Comparison of ENCODE assay signal across 8 mouse cellular contexts in genomic region chr1:175041167-175041817, GRCm38 (mm10).
A peak's percentile ranks its signal among the peaks of the same experiment; 100 is the strongest.
DNase-seq lines count a peak whose midpoint lies in the region; ATAC-seq and TF ChIP-seq lines count a peak whose summit lies in the region.

No protein-coding gene starts in this region.

- no peak for TF ChIP-seq CTCF in thymus, adult 2 months (IDR thresholded peaks at IDR 0.05; ENCODE audit: borderline replicate concordance, control insufficient read depth, extremely low read depth, insufficient read depth, low read length, poor library complexity)
- TF ChIP-seq CTCF in liver, adult 2 months (IDR thresholded peaks at IDR 0.05; ENCODE audit: low read depth, low read length) = peak; percentile 23; the same call in 1 of the 2 replicates

- no peaks in the 10 kb centered on the region for H3K27me3 ChIP-seq in thymus, adult 2 months (ENCODE audit: control insufficient read depth, insufficient read depth, low read length)
- no peaks in the 10 kb centered on the region for H3K27me3 ChIP-seq in forebrain, embryonic 15.5 days
- no peaks in the 10 kb centered on the region for H3K27me3 ChIP-seq in liver, adult 2 months (ENCODE audit: control insufficient read depth, insufficient read depth, low read length)
- H3K27me3 ChIP-seq in neural tube, embryonic 15.5 days (replicated peaks) = no peaks in the 10 kb centered on the region

- H3K9me3 ChIP-seq in forebrain, embryonic 15.5 days = no peaks in the 10 kb centered on the region
- H3K9me3 ChIP-seq in neural tube, embryonic 15.5 days (replicated peaks) = no peaks in the 10 kb centered on the region

- H3K36me3 ChIP-seq in thymus, adult 2 months (ENCODE audit: control insufficient read depth, insufficient read depth, low read length) = no peaks in the 10 kb centered on the region
- H3K36me3 ChIP-seq in forebrain, embryonic 15.5 days = no peaks in the 10 kb centered on the region
- no peaks in the 10 kb centered on the region for H3K36me3 ChIP-seq in liver, adult 2 months (ENCODE audit: control insufficient read depth, insufficient read depth, low read length)
- no peaks in the 10 kb centered on the region for H3K36me3 ChIP-seq in neural tube, embryonic 15.5 days

- 70% methylated on average over 4 of the region's 4 CpGs for WGBS in thymus, adult 2 months
- 66% methylated on average over 4 of the region's 4 CpGs for WGBS in forebrain, embryonic 15.5 days
- 21% methylated on average over 4 of the region's 4 CpGs for WGBS in liver, adult 2 months
- WGBS in neural tube, embryonic 15.5 days = 71% methylated on average over 4 of the region's 4 CpGs

- DNase-seq in thymus, postnatal 14 days = peak; percentile 4
- DNase-seq in thymus, adult 2 months = no peak
- DNase-seq in c-Kit-positive CD71-negative TER-119-negative erythroid progenitor cells, embryonic 14.5 days (ENCODE audit: low read depth) = peak; percentile 14
- peak; percentile 30 to 59 for DNase-seq in kidney, adult 8-10 months
- DNase-seq in liver, adult 2 months (ENCODE audit: extremely low read depth, low read depth, low spot score) = peak; percentile 89
- no peak for DNase-seq in thymus, postnatal 36 days

- H3K4me2 ChIP-seq in forebrain, embryonic 15.5 days (replicated peaks) = no peak overlapping the region
- no peak overlapping the region for H3K4me2 ChIP-seq in neural tube, embryonic 15.5 days

- no peaks in the 10 kb centered on the region for H3K79me2 ChIP-seq in liver, adult 2 months (ENCODE audit: control insufficient read depth, insufficient read depth, low read length)

- H3K27ac ChIP-seq in thymus, adult 2 months (ENCODE audit: control insufficient read depth, insufficient read depth, low read length) = no peak overlapping the region
- no peak overlapping the region for H3K27ac ChIP-seq in forebrain, embryonic 15.5 days (replicated peaks)
- H3K27ac ChIP-seq in liver, adult 2 months (replicated peaks; ENCODE audit: insufficient read depth, low read depth, low read length) = no peak overlapping the region
- H3K27ac ChIP-seq in neural tube, embryonic 15.5 days (replicated peaks) = no peak overlapping the region

- H3K4me3 ChIP-seq in thymus, adult 2 months (ENCODE audit: control insufficient read depth, insufficient read depth, low read length) = no peak overlapping the region
- no peak overlapping the region for H3K4me3 ChIP-seq in forebrain, embryonic 15.5 days
- H3K4me3 ChIP-seq in liver, adult 2 months (ENCODE audit: insufficient read depth, low read depth, low read length) = no peak overlapping the region
- H3K4me3 ChIP-seq in neural tube, embryonic 15.5 days (replicated peaks) = no peak overlapping the region

- no peaks in the 10 kb centered on the region for H3K4me1 ChIP-seq in thymus, adult 2 months (replicated peaks; ENCODE audit: control insufficient read depth, insufficient read depth, low read length)
- H3K4me1 ChIP-seq in forebrain, embryonic 15.5 days = no peaks in the 10 kb centered on the region
- no peaks in the 10 kb centered on the region for H3K4me1 ChIP-seq in liver, adult 2 months (ENCODE audit: control insufficient read depth, insufficient read depth, low read length)
- no peaks in the 10 kb centered on the region for H3K4me1 ChIP-seq in neural tube, embryonic 15.5 days

- ATAC-seq in forebrain, embryonic 15.5 days (replicated peaks) = peak; percentile 84
- ATAC-seq in neural tube, embryonic 15.5 days (ENCODE audit: low FRiP score) = peak; percentile 83

- H3K9ac ChIP-seq in forebrain, embryonic 15.5 days (replicated peaks) = no peak overlapping the region
- no peak overlapping the region for H3K9ac ChIP-seq in liver, adult 2 months (ENCODE audit: low read depth, low read length)
- H3K9ac ChIP-seq in neural tube, embryonic 15.5 days (replicated peaks) = no peak overlapping the region

- no peak for TF ChIP-seq POLR2A in thymus, adult 2 months (IDR thresholded peaks at IDR 0.05; ENCODE audit: control insufficient read depth, extremely low read depth, insufficient read depth, low read length, poor library complexity)
- TF ChIP-seq POLR2A in liver, adult 2 months (IDR thresholded peaks at IDR 0.05; ENCODE audit: extremely low read depth, insufficient read depth, low read length) = no peak

Comparison
In these comparisons a context has a peak if more than half of its experiments do, and no peak if none do; other contexts are left out.
1. DNase-seq: peak in thymus, postnatal 14 days (single experiment), c-Kit-positive CD71-negative TER-119-negative erythroid progenitor cells, embryonic 14.5 days (single experiment), kidney, adult 8-10 months (2 of 2) and liver, adult 2 months (single experiment); none in thymus, adult 2 months (single experiment) and thymus, postnatal 36 days (0 of 2).